Mouse (Mus musculus): ENCODE results near the gene 4933434E20Rik.

The 4933434E20Rik gene

GRCm38 (mm10) chr3:90051441-90052350, at the start of gene 4933434E20Rik:
4933434E20Rik (plus strand) TSS chr3:90051636.
- in situ Hi-C loops (cut with MseI, MboI): no loop called here

GRCm38 (mm10) chr3:90004091-90004796, 47.2 kb upstream of the 4933434E20Rik start:
- in situ Hi-C loops (cut with MseI, MboI): no loop called here

- in situ Hi-C loops (cut with MseI, MboI): no loop called here
These were observed 41.1 kb upstream of the 4933434E20Rik start for GRCm38 (mm10) chr3:90010291-90010690.

- in situ Hi-C loops (cut with MseI, MboI): no loop called here
These were observed 34.8 kb upstream of the 4933434E20Rik start for GRCm38 (mm10) chr3:90016626-90017025.

GRCm38 (mm10) chr3:90034653-90035052, 16.8 kb upstream of the 4933434E20Rik start:
- in situ Hi-C loops (cut with MseI, MboI): no loop called here

- in situ Hi-C loops (cut with MseI, MboI): no loop called here
These were observed 15.2 kb upstream of the 4933434E20Rik start for GRCm38 (mm10) chr3:90036263-90036662.

- in situ Hi-C loops (cut with MseI, MboI): no loop called here
These were observed 1.7 kb upstream of the 4933434E20Rik start for GRCm38 (mm10) chr3:90049691-90050090.

- in situ Hi-C loops (cut with MseI, MboI): no loop called here
These were observed 1.2 kb downstream of the 4933434E20Rik start, which contains the start of gene Ubap2l for GRCm38 (mm10) chr3:90052351-90053241. Ubap2l (minus strand) TSS chr3:90052628.

- in situ Hi-C loops (cut with MseI, MboI): no loop called here
These were observed 10.1 kb downstream of the 4933434E20Rik start for GRCm38 (mm10) chr3:90061549-90061948.

GRCm38 (mm10) chr3:90062539-90062938, 11.1 kb downstream of the 4933434E20Rik start:
- in situ Hi-C loops (cut with MseI, MboI): no loop called here

- in situ Hi-C loops (cut with MseI, MboI): no loop called here
These were observed 12.9 kb downstream of the 4933434E20Rik start for GRCm38 (mm10) chr3:90064383-90064782.

- in situ Hi-C loops (cut with MseI, MboI): no loop called here
These were observed 14.1 kb downstream of the 4933434E20Rik start for GRCm38 (mm10) chr3:90065553-90065952.

- in situ Hi-C loops (cut with MseI, MboI): no loop called here
These were observed 16.4 kb downstream of the 4933434E20Rik start for GRCm38 (mm10) chr3:90067851-90068250.

GRCm38 (mm10) chr3:90069688-90070087, 18.3 kb downstream of the 4933434E20Rik start:
- in situ Hi-C loops (cut with MseI, MboI): no loop called here

GRCm38 (mm10) chr3:90072294-90072693, 20.9 kb downstream of the 4933434E20Rik start, which contains the start of gene Tpm3:
Tpm3 (plus strand) TSS chr3:90072649.
- in situ Hi-C loops (cut with MseI, MboI): no loop called here

- in situ Hi-C loops (cut with MseI, MboI): no loop called here
These were observed 25.7 kb downstream of the 4933434E20Rik start for GRCm38 (mm10) chr3:90076921-90077716.

GRCm38 (mm10) chr3:90078224-90078623, 26.8 kb downstream of the 4933434E20Rik start:
- in situ Hi-C loops (cut with MseI, MboI): no loop called here

GRCm38 (mm10) chr3:90079133-90079762, 27.8 kb downstream of the 4933434E20Rik start:
- in situ Hi-C loops (cut with MseI, MboI): no loop called here

GRCm38 (mm10) chr3:90079763-90080497, 28.5 kb downstream of the 4933434E20Rik start:
- in situ Hi-C loops (cut with MseI, MboI): no loop called here
